Mouse (Mus musculus): ENCODE measurements around the gene Tmem101.
A peak's percentile ranks its signal among the peaks of the same experiment; 100 is the strongest.
"Not testable (repeated sequence)": the region's sequence is repeated elsewhere in the genome, so short reads cannot be mapped to it uniquely, and the experiment has no call there.

Tmem101 gene

GRCm38 (mm10) chr11:102156039-102156785 is at the start of gene Tmem101:
TSS of gene Tmem101 (minus strand) at chr11:102156404.
- peak; percentile 72 for DNase-seq (ENCODE audit: low spot score)

- DNase-seq (ENCODE audit: low spot score), result no peak
These were observed 45.2 kb upstream of the Tmem101 start for GRCm38 (mm10) chr11:102201408-102201821.

GRCm38 (mm10) chr11:102199856-102200255 is 43.7 kb upstream of the Tmem101 start:
- no peak for DNase-seq (ENCODE audit: low spot score)

- no peak for DNase-seq (ENCODE audit: low spot score)
These were observed 42.0 kb upstream of the Tmem101 start for GRCm38 (mm10) chr11:102198245-102198644.

GRCm38 (mm10) chr11:102196018-102196797 is 40.0 kb upstream of the Tmem101 start:
- no peak for DNase-seq (ENCODE audit: low spot score)

GRCm38 (mm10) chr11:102193657-102194440 is 37.6 kb upstream of the Tmem101 start:
- no peak for DNase-seq (ENCODE audit: low spot score)

GRCm38 (mm10) chr11:102190848-102191247 is 34.6 kb upstream of the Tmem101 start:
- no peak for DNase-seq (ENCODE audit: low spot score)

GRCm38 (mm10) chr11:102189461-102190436 is 33.5 kb upstream of the Tmem101 start, which contains the start of gene G6pc3:
TSS of gene G6pc3 (plus strand) at chr11:102189620.
- DNase-seq (ENCODE audit: low spot score), result peak; percentile 51

- DNase-seq (ENCODE audit: low spot score), result no peak
These were observed 32.8 kb upstream of the Tmem101 start for GRCm38 (mm10) chr11:102188980-102189379.

GRCm38 (mm10) chr11:102186235-102186634 is 30.0 kb upstream of the Tmem101 start:
- DNase-seq (ENCODE audit: low spot score), result no peak

- no peak for DNase-seq (ENCODE audit: low spot score)
These were observed 29.5 kb upstream of the Tmem101 start for GRCm38 (mm10) chr11:102185677-102186076.

GRCm38 (mm10) chr11:102184646-102185495 is 28.7 kb upstream of the Tmem101 start, which contains the start of gene Lsm12:
TSS of gene Lsm12 (minus strand) at chr11:102185296.
- peak; percentile 97 for DNase-seq (ENCODE audit: low spot score)

GRCm38 (mm10) chr11:102184253-102184645 is 28.0 kb upstream of the Tmem101 start:
- no peak for DNase-seq (ENCODE audit: low spot score)

GRCm38 (mm10) chr11:102179836-102180235 is 23.6 kb upstream of the Tmem101 start:
- no peak for DNase-seq (ENCODE audit: low spot score)

- no peak for DNase-seq (ENCODE audit: low spot score)
These were observed 12.5 kb upstream of the Tmem101 start for GRCm38 (mm10) chr11:102168689-102169088.

GRCm38 (mm10) chr11:102167539-102167938 is 11.3 kb upstream of the Tmem101 start:
- DNase-seq (ENCODE audit: low spot score), result no peak

- no peak for DNase-seq (ENCODE audit: low spot score)
These were observed 9.9 kb upstream of the Tmem101 start for GRCm38 (mm10) chr11:102165971-102166722.

GRCm38 (mm10) chr11:102159781-102160180 is 3.6 kb upstream of the Tmem101 start:
- no peak for DNase-seq (ENCODE audit: low spot score)

GRCm38 (mm10) chr11:102158024-102158423 is 1.8 kb upstream of the Tmem101 start:
- DNase-seq (ENCODE audit: low spot score), result not testable (repeated sequence)
